8 mouse cellular contexts compared by ENCODE assay signal in genomic region chr17:35578211-35578610, GRCm38 (mm10). TPM values are rescaled to one million over a fixed set of nuclear protein-coding genes. Genes with fewer than 3 reads are reported as not detected.
DNase-seq lines count a peak whose midpoint lies in the region; TF ChIP-seq lines count a peak whose summit lies in the region.
"Had no signal": no experiment of that assay in that cellular context is flagged by ENCODE, and none has a peak within 500 bp of the region (broad histone marks: within the 10 kb centered on the region; RNA-seq: fewer than 3 reads in every experiment).

No protein-coding gene starts in this region.

- H3K4me3 ChIP-seq in layer of hippocampus, adult 2 months = no peak overlapping the region
- H3K4me3 ChIP-seq: limb, embryonic 15.5 days had no signal

- peak; percentile 85 to 86 for DNase-seq in B cell, adult 2 months
- peak; percentile 96 for DNase-seq in ES-CJ7 (ENCODE audit: low read depth, low spot score)
- DNase-seq in cerebellum, adult 11-12 months = peak; percentile 38
- peak; percentile 45 to 57 for DNase-seq in gastrocnemius, adult 8-10 months (ENCODE audit: low spot score in 2 of 2)
- peak; percentile 44 to 85 for DNase-seq in layer of hippocampus, adult 2 months (ENCODE audit: low spot score in 2 of 2)
- DNase-seq in lung, postnatal 14 days = peak; percentile 91
- peak; percentile 64 for DNase-seq in skeletal muscle tissue, adult 2 months (ENCODE audit: low read depth, low spot score)

- H3K27ac ChIP-seq in layer of hippocampus, adult 2 months = no peak overlapping the region
- H3K27ac ChIP-seq: limb, embryonic 15.5 days had no signal

- peak; percentile 99 for TF ChIP-seq CTCF in layer of hippocampus, adult 2 months (conservative IDR thresholded peaks at IDR 0.05)

RNA-seq across cellular contexts. Expression of gene 2300002M23Rik, which starts 11.0 kb away (rescaled TPM):
- total RNA-seq in gastrocnemius, adult 8-10 months (2022) = not detected
- not detected for total RNA-seq in layer of hippocampus, adult 2 months (2021)

RNA-seq across cellular contexts. Expression of gene Sfta2, which starts 23.1 kb away (rescaled TPM):
- not detected for total RNA-seq in gastrocnemius, adult 8-10 months (2022)
- not detected for total RNA-seq in layer of hippocampus, adult 2 months (2021)

RNA-seq across cellular contexts. Expression of gene Cdsn, which starts 26.3 kb away (rescaled TPM):
- total RNA-seq in gastrocnemius, adult 8-10 months (2022) = 1 to 10 TPM in 1 of 4 experiments, under 1 TPM in 1, not detected in 2; 0.29 to 1.1 TPM
- total RNA-seq in layer of hippocampus, adult 2 months (2021) = under 1 TPM in 1 of 2 experiments, not detected in 1; 0.25 TPM

RNA-seq across cellular contexts. Expression of gene Psors1c2, which starts 45.2 kb away (rescaled TPM):
- total RNA-seq in gastrocnemius, adult 8-10 months (2022) = not detected
- total RNA-seq in layer of hippocampus, adult 2 months (2021) = 1 to 10 TPM in 1 of 2 experiments, under 1 TPM in 1; 0.59 to 1.1 TPM

RNA-seq across cellular contexts. Expression of gene Gm9573, which starts 48.2 kb away (rescaled TPM):
- total RNA-seq in gastrocnemius, adult 8-10 months (2022) = not detected
- not detected for total RNA-seq in layer of hippocampus, adult 2 months (2021)

Comparison
In these comparisons a context has a peak if more than half of its experiments do, and no peak if none do; other contexts are left out.
1. DNase-seq: peak in every context shown above with its lines; median percentile 96 in ES-CJ7; 91 in lung, postnatal 14 days; 86 in B cell, adult 2 months; 64 in layer of hippocampus, adult 2 months; 64 in skeletal muscle tissue, adult 2 months; 51 in gastrocnemius, adult 8-10 months; 38 in cerebellum, adult 11-12 months.